9 mouse cellular contexts compared by ENCODE assay signal in the genomic region with DNA sequence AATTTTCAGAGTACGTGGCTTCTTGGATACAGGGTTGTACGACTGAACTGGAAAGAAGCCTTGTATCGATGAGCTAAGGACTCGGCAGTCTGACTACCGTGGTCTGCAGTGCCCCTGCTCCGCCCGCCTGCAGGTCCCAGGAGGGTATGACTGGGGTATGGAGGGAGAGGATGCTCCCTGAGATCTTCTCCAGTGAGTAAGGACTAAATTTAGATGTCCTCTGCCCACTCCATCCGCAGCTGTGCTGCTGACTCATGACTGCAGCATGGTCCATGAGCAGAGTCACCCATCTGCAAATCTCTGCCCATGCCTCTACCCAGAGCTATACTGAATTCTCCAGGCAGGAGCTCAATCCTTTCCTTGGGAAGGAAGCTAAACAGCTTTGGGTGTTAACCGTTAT. TPM values are rescaled to one million over a fixed set of nuclear protein-coding genes. Genes with fewer than 3 reads are reported as not detected.
DNase-seq lines count a peak whose midpoint lies in the region; ATAC-seq lines count a peak whose summit lies in the region.
"Had no signal": no experiment of that assay in that cellular context is flagged by ENCODE, and none has a peak within 500 bp of the region (broad histone marks: within the 10 kb centered on the region; RNA-seq: fewer than 3 reads in every experiment).

No protein-coding gene starts in this region.

- H3K27ac ChIP-seq in heart, embryonic 16.5 days (ENCODE audit: low read length) = peak overlapping the region; percentile 97
- H3K27ac ChIP-seq in forebrain, embryonic 14.5 days (ENCODE audit: low read depth, low read length) = no peak overlapping the region
- H3K27ac ChIP-seq: limb, embryonic 13.5 days had no signal

- peak; percentile 70 for DNase-seq in left cerebral cortex, adult 11 months (ENCODE audit: low spot score)
- DNase-seq in left cerebral cortex, postnatal 4 days = no peak
- peak; percentile 42 to 66 for DNase-seq in right cerebral cortex, postnatal 10 days (ENCODE audit: low spot score in 2 of 2)
- DNase-seq in thymus, adult 18-20 months = no peak
- DNase-seq in forebrain, embryonic 14.5 days (ENCODE audit: low spot score) = no peak
- no peak for DNase-seq in spleen, postnatal 4 days (ENCODE audit: low spot score in 2 of 2)

- peak overlapping the region; percentile 14; the same call in 1 of the 2 replicates for H3K4me3 ChIP-seq in heart, embryonic 16.5 days (ENCODE audit: low read length)
- H3K4me3 ChIP-seq in forebrain, embryonic 14.5 days (ENCODE audit: low read depth, low read length) = no peak overlapping the region
- H3K4me3 ChIP-seq: limb, embryonic 13.5 days had no signal

- H3K4me1 ChIP-seq in heart, embryonic 16.5 days (ENCODE audit: control insufficient read depth, insufficient read depth, low read length) = peaks cover 30% of the 10 kb centered on the region
- H3K4me1 ChIP-seq in forebrain, embryonic 14.5 days (ENCODE audit: control insufficient read depth, insufficient read depth, low read length) = no peaks in the 10 kb centered on the region

- H3K36me3 ChIP-seq in heart, embryonic 16.5 days (ENCODE audit: control insufficient read depth, insufficient read depth) = no peaks in the 10 kb centered on the region
- H3K36me3 ChIP-seq in forebrain, embryonic 14.5 days (ENCODE audit: control insufficient read depth, insufficient read depth, low read length) = no peaks in the 10 kb centered on the region
- H3K36me3 ChIP-seq: limb, embryonic 13.5 days had no signal

- H3K9me3 ChIP-seq in heart, embryonic 16.5 days (replicated peaks; ENCODE audit: control insufficient read depth, low read length) = no peaks in the 10 kb centered on the region
- H3K9me3 ChIP-seq in forebrain, embryonic 14.5 days (replicated peaks; ENCODE audit: control insufficient read depth, low read length) = no peaks in the 10 kb centered on the region

- H3K27me3 ChIP-seq in heart, embryonic 16.5 days (ENCODE audit: control insufficient read depth, insufficient read depth, low read length) = no peaks in the 10 kb centered on the region
- no peaks in the 10 kb centered on the region for H3K27me3 ChIP-seq in forebrain, embryonic 14.5 days (replicated peaks; ENCODE audit: control insufficient read depth, insufficient read depth, low read length)
- H3K27me3 ChIP-seq: limb, embryonic 13.5 days had no signal

- peak; percentile 99 for ATAC-seq in frontal cortex, adult (ENCODE audit: low TSS enrichment)
- peak; percentile 78 for ATAC-seq in heart, embryonic 16.5 days (replicated peaks; ENCODE audit: extremely low read depth, insufficient read depth, low FRiP score)
- ATAC-seq in forebrain, embryonic 14.5 days = no peak

- intact Hi-C loops in left cerebral cortex, postnatal 4 days (cut with DNase I) = no loop called here

- WGBS in heart, embryonic 16.5 days = 37% methylated on average over 9 of the region's 9 CpGs
- 86% methylated on average over 9 of the region's 9 CpGs for WGBS in forebrain, embryonic 14.5 days

- peak overlapping the region; percentile 57 for H3K4me2 ChIP-seq in heart, embryonic 16.5 days (ENCODE audit: low read depth, low read length)
- H3K4me2 ChIP-seq in forebrain, embryonic 14.5 days (ENCODE audit: low read length) = no peak overlapping the region
- H3K4me2 ChIP-seq: limb, embryonic 13.5 days had no signal

- H3K9ac ChIP-seq in heart, embryonic 16.5 days (ENCODE audit: low read length) = peak overlapping the region; percentile 70
- no peak overlapping the region for H3K9ac ChIP-seq in forebrain, embryonic 14.5 days (ENCODE audit: low read length)
- H3K9ac ChIP-seq: limb, embryonic 13.5 days had no signal

RNA-seq across cellular contexts. Expression of a gene that starts 46.3 kb away (rescaled TPM):
- 10 to 100 TPM; 61.4 to 62.1 TPM for total RNA-seq in left cerebral cortex, postnatal 4 days (2021)
- polyA plus RNA-seq in heart, embryonic 16.5 days (2015; fragmentation: Nextera tagmentation; extraction: Ambion mirVana) = 24.2 and 30.4 TPM in 2 replicates
- 9.4 and 14.9 TPM in 2 replicates for polyA plus RNA-seq in forebrain, embryonic 14.5 days (2014; fragmentation: Nextera tagmentation; extraction: Ambion mirVana)

RNA-seq across cellular contexts. Expression of a gene that starts 52.9 kb away (rescaled TPM):
- 1 to 10 TPM; 2.3 to 3.0 TPM for total RNA-seq in left cerebral cortex, postnatal 4 days (2021)
- 49.7 and 54.6 TPM in 2 replicates for polyA plus RNA-seq in heart, embryonic 16.5 days (2015; fragmentation: Nextera tagmentation; extraction: Ambion mirVana)
- 27.5 and 33.8 TPM in 2 replicates for polyA plus RNA-seq in forebrain, embryonic 14.5 days (2014; fragmentation: Nextera tagmentation; extraction: Ambion mirVana)

Comparison
In these comparisons a context has a peak if more than half of its experiments do, and no peak if none do; other contexts are left out.
1. DNase-seq: peak in left cerebral cortex, adult 11 months (single experiment) and right cerebral cortex, postnatal 10 days (2 of 2); none in left cerebral cortex, postnatal 4 days (single experiment), thymus, adult 18-20 months (0 of 2), forebrain, embryonic 14.5 days (single experiment) and spleen, postnatal 4 days (0 of 2).